Mouse (Mus musculus): ENCODE measurements at regions not wholly inside any gene's neighbourhood (a gene's known extent, or its start where the extent isn't known, plus 50 kb on each side); places are given as distances from the start of the nearest gene placed in this dataset.

- H3K4me2 ChIP-seq (ENCODE audit: low read depth, low read length, severe bottlenecking) = no peak overlapping the region
- WGBS = 88% methylated on average over 2 of the region's 2 CpGs
- H3K27ac ChIP-seq (ENCODE audit: low read depth, low read length) = no peak overlapping the region
- ATAC-seq (replicated peaks; ENCODE audit: low FRiP score) (no peak), DNase-seq (ENCODE audit: low spot score) (no peak)
- H3K9me3 ChIP-seq (ENCODE audit: control insufficient read depth, low read length) = no peaks in the 10 kb centered on the region
- H3K27me3 ChIP-seq (ENCODE audit: control insufficient read depth, insufficient read depth, low read length) = no peaks in the 10 kb centered on the region
- H3K36me3 ChIP-seq (ENCODE audit: control insufficient read depth, insufficient read depth, low read length) = no peaks in the 10 kb centered on the region
- no peak overlapping the region for H3K4me3 ChIP-seq (ENCODE audit: low read depth, low read length)
- peaks cover 8% of the 10 kb centered on the region; the same call in 1 of the 2 replicates for H3K4me1 ChIP-seq (replicated peaks; ENCODE audit: control insufficient read depth, insufficient read depth, low read length)
- H3K9ac ChIP-seq (ENCODE audit: low read length) = no peak overlapping the region
Observed at GRCm38 (mm10) chr19:26509240-26509639, 95.6 kb upstream of the Smarca2 start.

- 54% methylated on average over 11 of the region's 12 CpGs for WGBS
- H3K27ac ChIP-seq (ENCODE audit: low read depth, low read length) = no peak overlapping the region
- no peak for DNase-seq (ENCODE audit: low spot score)
Observed at GRCm38 (mm10) chr19:26510185-26510584, 94.7 kb upstream of the Smarca2 start.

GRCm38 (mm10) chr19:26510887-26511286 is 94.0 kb upstream of the Smarca2 start:
- no peaks in the 10 kb centered on the region for H3K9me3 ChIP-seq (ENCODE audit: control insufficient read depth, low read length)
- peaks cover 8% of the 10 kb centered on the region; the same call in 1 of the 2 replicates for H3K4me1 ChIP-seq (replicated peaks; ENCODE audit: control insufficient read depth, insufficient read depth, low read length)
- no peak overlapping the region for H3K4me2 ChIP-seq (ENCODE audit: low read depth, low read length, severe bottlenecking)
- H3K4me3 ChIP-seq (ENCODE audit: low read depth, low read length) = no peak overlapping the region
- H3K9ac ChIP-seq (ENCODE audit: low read length) = no peak overlapping the region
- DNase-seq (ENCODE audit: low spot score) (no peak), ATAC-seq (replicated peaks; ENCODE audit: low FRiP score) (no peak)
- no peak overlapping the region for H3K27ac ChIP-seq (ENCODE audit: low read depth, low read length)
- no peaks in the 10 kb centered on the region for H3K27me3 ChIP-seq (ENCODE audit: control insufficient read depth, insufficient read depth, low read length)
- WGBS = 96% methylated on average over 3 of the region's 3 CpGs
- H3K36me3 ChIP-seq (ENCODE audit: control insufficient read depth, insufficient read depth, low read length) = no peaks in the 10 kb centered on the region

More at GRCm38 (mm10) chr19:26510185-26510584, 94.7 kb upstream of the Smarca2 start:
- ATAC-seq (replicated peaks; ENCODE audit: low FRiP score) = no peak
- H3K36me3 ChIP-seq (ENCODE audit: control insufficient read depth, insufficient read depth, low read length) = no peaks in the 10 kb centered on the region
- no peaks in the 10 kb centered on the region for H3K9me3 ChIP-seq (ENCODE audit: control insufficient read depth, low read length)
- no peaks in the 10 kb centered on the region for H3K27me3 ChIP-seq (ENCODE audit: control insufficient read depth, insufficient read depth, low read length)
- no peak overlapping the region for H3K9ac ChIP-seq (ENCODE audit: low read length)
- H3K4me3 ChIP-seq (ENCODE audit: low read depth, low read length) = no peak overlapping the region
- H3K4me1 ChIP-seq (replicated peaks; ENCODE audit: control insufficient read depth, insufficient read depth, low read length) = peaks cover 8% of the 10 kb centered on the region; the same call in 1 of the 2 replicates
- H3K4me2 ChIP-seq (ENCODE audit: low read depth, low read length, severe bottlenecking) = no peak overlapping the region

GRCm38 (mm10) chr19:26511756-26512155 is 93.1 kb upstream of the Smarca2 start:
- DNase-seq (ENCODE audit: low spot score) (no peak), ATAC-seq (replicated peaks; ENCODE audit: low FRiP score) (no peak)

GRCm38 (mm10) chr19:26524583-26524982 is 80.3 kb upstream of the Smarca2 start:
- ATAC-seq (replicated peaks; ENCODE audit: low FRiP score) (no peak), DNase-seq (ENCODE audit: low spot score) (no peak)
- Histone ChIP-seq H3K27ac (ENCODE audit: low read depth, low read length) (no peak overlapping the region), H3K9ac (ENCODE audit: low read length) (no peak overlapping the region), H3K4me3 (ENCODE audit: low read depth, low read length) (no peak overlapping the region), H3K27me3 (ENCODE audit: control insufficient read depth, insufficient read depth, low read length) (no peaks in the 10 kb centered on the region), H3K4me1 (replicated peaks; ENCODE audit: control insufficient read depth, insufficient read depth, low read length) (peaks cover 2% of the 10 kb centered on the region; the same call in 1 of the 2 replicates), H3K4me2 (ENCODE audit: low read depth, low read length, severe bottlenecking) (no peak overlapping the region), H3K9me3 (ENCODE audit: control insufficient read depth, low read length) (no peaks in the 10 kb centered on the region), H3K36me3 (ENCODE audit: control insufficient read depth, insufficient read depth, low read length) (no peaks in the 10 kb centered on the region)
- WGBS = 91% methylated on average over 3 of the region's 3 CpGs

More at GRCm38 (mm10) chr19:26511756-26512155, 93.1 kb upstream of the Smarca2 start:
- H3K9ac ChIP-seq (ENCODE audit: low read length) = no peak overlapping the region
- H3K4me2 ChIP-seq (ENCODE audit: low read depth, low read length, severe bottlenecking) = no peak overlapping the region
- no peak overlapping the region for H3K4me3 ChIP-seq (ENCODE audit: low read depth, low read length)
- no peak overlapping the region for H3K27ac ChIP-seq (ENCODE audit: low read depth, low read length)
- H3K4me1 ChIP-seq (replicated peaks; ENCODE audit: control insufficient read depth, insufficient read depth, low read length) = peaks cover 8% of the 10 kb centered on the region; the same call in 1 of the 2 replicates
- H3K9me3 ChIP-seq (ENCODE audit: control insufficient read depth, low read length) = no peaks in the 10 kb centered on the region
- 79% methylated on average over 6 of the region's 6 CpGs for WGBS
- no peaks in the 10 kb centered on the region for H3K27me3 ChIP-seq (ENCODE audit: control insufficient read depth, insufficient read depth, low read length)
- no peaks in the 10 kb centered on the region for H3K36me3 ChIP-seq (ENCODE audit: control insufficient read depth, insufficient read depth, low read length)

GRCm38 (mm10) chr19:26531390-26531789 is 73.5 kb upstream of the Smarca2 start:
- no peaks in the 10 kb centered on the region for H3K27me3 ChIP-seq (ENCODE audit: control insufficient read depth, insufficient read depth, low read length)
- no peak overlapping the region for H3K9ac ChIP-seq (ENCODE audit: low read length)
- H3K27ac ChIP-seq (ENCODE audit: low read depth, low read length) = no peak overlapping the region
- DNase-seq (ENCODE audit: low spot score) (no peak), ATAC-seq (replicated peaks; ENCODE audit: low FRiP score) (no peak)
- whole genome bisulfite sequencing = 87% methylated on average over 4 of the region's 4 CpGs
- H3K36me3 ChIP-seq (ENCODE audit: control insufficient read depth, insufficient read depth, low read length) = no peaks in the 10 kb centered on the region
- no peaks in the 10 kb centered on the region for H3K9me3 ChIP-seq (ENCODE audit: control insufficient read depth, low read length)
- no peaks in the 10 kb centered on the region for H3K4me1 ChIP-seq (replicated peaks; ENCODE audit: control insufficient read depth, insufficient read depth, low read length)
- no peak overlapping the region for H3K4me2 ChIP-seq (ENCODE audit: low read depth, low read length, severe bottlenecking)
- no peak overlapping the region for H3K4me3 ChIP-seq (ENCODE audit: low read depth, low read length)

- Histone ChIP-seq H3K27ac (ENCODE audit: low read depth, low read length) (no peak overlapping the region), H3K4me1 (replicated peaks; ENCODE audit: control insufficient read depth, insufficient read depth, low read length) (no peaks in the 10 kb centered on the region), H3K27me3 (ENCODE audit: control insufficient read depth, insufficient read depth, low read length) (no peaks in the 10 kb centered on the region), H3K36me3 (ENCODE audit: control insufficient read depth, insufficient read depth, low read length) (no peaks in the 10 kb centered on the region), H3K9ac (ENCODE audit: low read length) (no peak overlapping the region), H3K4me2 (ENCODE audit: low read depth, low read length, severe bottlenecking) (no peak overlapping the region), H3K9me3 (ENCODE audit: control insufficient read depth, low read length) (no peaks in the 10 kb centered on the region), H3K4me3 (ENCODE audit: low read depth, low read length) (no peak overlapping the region)
- 68% methylated on average over 6 of the region's 6 CpGs for WGBS
- ATAC-seq (replicated peaks; ENCODE audit: low FRiP score) = no peak
- DNase-seq (ENCODE audit: low spot score) = no peak
Observed at GRCm38 (mm10) chr19:26532509-26532908, 72.3 kb upstream of the Smarca2 start.

- ATAC-seq (replicated peaks; ENCODE audit: low FRiP score) (no peak), DNase-seq (ENCODE audit: low spot score) (no peak)
- H3K36me3 ChIP-seq (ENCODE audit: control insufficient read depth, insufficient read depth, low read length) = no peaks in the 10 kb centered on the region
- 71% methylated on average over 3 of the region's 3 CpGs for WGBS
- no peaks in the 10 kb centered on the region for H3K27me3 ChIP-seq (ENCODE audit: control insufficient read depth, insufficient read depth, low read length)
- no peaks in the 10 kb centered on the region for H3K4me1 ChIP-seq (replicated peaks; ENCODE audit: control insufficient read depth, insufficient read depth, low read length)
- H3K4me3 ChIP-seq (ENCODE audit: low read depth, low read length) = no peak overlapping the region
- H3K4me2 ChIP-seq (ENCODE audit: low read depth, low read length, severe bottlenecking) = no peak overlapping the region
- H3K9me3 ChIP-seq (ENCODE audit: control insufficient read depth, low read length) = no peaks in the 10 kb centered on the region; the same call in 1 of the 2 replicates
- H3K27ac ChIP-seq (ENCODE audit: low read depth, low read length) = no peak overlapping the region
- no peak overlapping the region for H3K9ac ChIP-seq (ENCODE audit: low read length)
Observed at GRCm38 (mm10) chr19:26545671-26546070, 59.2 kb upstream of the Smarca2 start.

GRCm38 (mm10) chr19:26547522-26547921 is 57.3 kb upstream of the Smarca2 start:
- H3K36me3 ChIP-seq (ENCODE audit: control insufficient read depth, insufficient read depth, low read length) = no peaks in the 10 kb centered on the region
- WGBS = 93% methylated on average over 6 of the region's 6 CpGs
- no peaks in the 10 kb centered on the region for H3K4me1 ChIP-seq (replicated peaks; ENCODE audit: control insufficient read depth, insufficient read depth, low read length)
- H3K27ac ChIP-seq (ENCODE audit: low read depth, low read length) = no peak overlapping the region
- H3K4me2 ChIP-seq (ENCODE audit: low read depth, low read length, severe bottlenecking) = no peak overlapping the region
- ATAC-seq (replicated peaks; ENCODE audit: low FRiP score) (no peak), DNase-seq (ENCODE audit: low spot score) (no peak)
- H3K9ac ChIP-seq (ENCODE audit: low read length) = no peak overlapping the region
- H3K9me3 ChIP-seq (ENCODE audit: control insufficient read depth, low read length) = no peaks in the 10 kb centered on the region
- H3K4me3 ChIP-seq (ENCODE audit: low read depth, low read length) = no peak overlapping the region
- no peaks in the 10 kb centered on the region for H3K27me3 ChIP-seq (ENCODE audit: control insufficient read depth, insufficient read depth, low read length)

Measured in forebrain, embryonic 11.5 days (tissue).